Mouse (Mus musculus): ENCODE data around the gene Kctd21. TPM values are rescaled to one million over a fixed set of nuclear protein-coding genes. Genes with fewer than 3 reads are reported as not detected.

Kctd21 gene
- total and polyA plus RNA-seq, 3 experiments, result 0.19 to 0.81 (median 0.46) TPM

DNA sequence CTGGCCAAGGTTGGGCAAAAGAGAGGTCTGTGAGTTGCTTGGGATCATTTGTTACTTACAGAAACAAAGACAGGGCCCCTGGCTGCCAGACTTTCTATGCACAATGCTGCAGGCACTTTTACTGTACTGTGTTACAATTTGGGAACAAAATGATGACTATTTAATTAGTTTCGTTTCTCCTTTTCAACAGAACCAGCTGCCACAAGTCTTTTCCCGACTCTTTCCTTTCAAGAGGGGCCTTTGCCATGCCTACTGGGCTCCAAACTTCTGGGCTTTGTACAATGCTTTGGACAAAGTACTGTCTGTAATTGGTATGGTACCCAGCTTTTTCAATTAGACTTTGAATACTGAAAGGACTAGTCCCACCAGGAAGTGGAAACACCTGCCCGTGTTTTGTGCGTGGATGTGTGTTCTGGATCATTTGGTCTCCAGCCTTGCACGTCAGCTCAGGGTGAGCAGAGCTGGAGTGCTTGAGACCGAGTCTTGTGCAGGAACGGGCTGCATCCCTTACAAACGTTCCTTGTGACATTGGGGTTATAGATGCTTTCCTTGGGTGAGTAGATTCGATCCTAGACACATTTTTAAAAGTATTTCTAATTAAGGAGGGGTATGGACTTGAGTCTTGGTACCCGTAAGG is 51.5 kb downstream of the Kctd21 start:
- dilution Hi-C loops (cut with MboI; ENCODE audit: extremely low pct_ligation_motif_present, extremely low pct_unique_long_range_greater_than_20kb, low sequenced_read_pairs) (no loop called here), in situ Hi-C loops (cut with MboI; ENCODE audit: low pct_ligation_motif_present, low pct_unique_long_range_greater_than_20kb, low sequenced_read_pairs) (no loop called here)
- Histone ChIP-seq H3K27me3 (replicated peaks) (no peaks in the 10 kb centered on the region), H3K4me2 (ENCODE audit: insufficient read depth, low read depth, poor library complexity, severe bottlenecking) (no peak overlapping the region), H3K36me3 (replicated peaks in 1 of 2; ENCODE audit: control insufficient read depth in 1 of 2, insufficient read depth in 1 of 2, low read length in 1 of 2) (peaks cover 85 to 96% of the 10 kb centered on the region in 2 experiments), H3K79me2 (replicated peaks; ENCODE audit: control insufficient read depth, extremely low read depth, insufficient read depth, poor library complexity, severe bottlenecking) (peaks cover 6% of the 10 kb centered on the region), H3K9me3 (replicated peaks; ENCODE audit: low read length) (no peaks in the 10 kb centered on the region), H3K4me3 (replicated peaks in 1 of 3; ENCODE audit: low read depth in 2 of 3, low read length in 2 of 3, poor library complexity in 1 of 3) (no peak overlapping the region), H3K4me1 (ENCODE audit: control insufficient read depth in 1 of 2, insufficient read depth in 2 of 2) (peaks cover 9 to 35% of the 10 kb centered on the region in 2 experiments), H3K27ac (ENCODE audit: insufficient read depth, low read depth) (no peak overlapping the region), H3K9ac (ENCODE audit: insufficient read depth, low read depth) (no peak overlapping the region)
- TF ChIP-seq ETS1 (conservative IDR thresholded peaks at IDR 0.05; ENCODE audit: low read depth, low read length) (0 out of 2 replicates have a peak, but pooled peaks have one; percentile 6), EP300 (IDR thresholded peaks at IDR 0.05; ENCODE audit: low read length) (peak; percentile 65), IRF4 (IDR thresholded peaks at IDR 0.05; ENCODE audit: low read depth, low read length) (peak; percentile 62), MAX (IDR thresholded peaks at IDR 0.05; ENCODE audit: low read length) (no peak)
- DNase-seq (ENCODE audit: extremely low read depth), result no peak

DNA sequence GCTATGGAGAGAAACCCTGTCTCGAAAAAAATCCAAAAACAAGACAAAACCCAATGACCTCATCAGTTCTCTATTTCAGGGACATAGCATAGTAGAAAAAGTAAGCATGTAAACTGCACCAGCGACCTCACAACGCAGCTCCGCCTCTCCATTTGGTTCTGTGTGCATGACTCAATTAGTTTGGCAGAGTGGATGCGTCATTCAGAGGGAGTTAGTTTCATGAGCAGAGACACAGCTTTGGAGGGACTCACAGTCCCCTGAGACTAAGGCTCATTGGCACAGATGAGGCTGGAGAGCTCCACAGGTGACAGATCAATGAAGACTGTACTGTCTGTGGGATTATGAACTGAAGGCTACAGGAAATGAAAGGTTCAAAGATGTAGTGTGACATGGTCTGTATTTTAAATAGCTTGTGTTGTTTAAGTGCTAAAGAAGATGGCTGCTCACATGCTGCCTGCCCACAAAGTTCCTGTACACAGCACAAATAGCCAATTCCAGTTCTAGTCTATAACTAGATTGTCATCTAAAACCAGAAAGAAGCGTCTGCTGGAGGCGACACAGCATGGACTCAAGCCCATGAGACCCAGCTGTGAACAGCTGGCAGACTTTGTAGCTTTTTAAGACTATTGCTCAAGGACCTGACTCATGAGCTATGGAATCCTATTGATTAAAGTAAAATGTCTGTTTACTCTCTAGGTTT is 54.1 kb downstream of the Kctd21 start:
- Histone ChIP-seq H3K36me3 (replicated peaks in 1 of 2; ENCODE audit: control insufficient read depth in 1 of 2, insufficient read depth in 1 of 2, low read length in 1 of 2) (peaks cover 77 to 96% of the 10 kb centered on the region in 2 experiments), H3K4me1 (ENCODE audit: control insufficient read depth in 1 of 2, insufficient read depth in 2 of 2) (peaks cover 9 to 35% of the 10 kb centered on the region in 2 experiments), H3K9ac (ENCODE audit: insufficient read depth, low read depth) (no peak overlapping the region), H3K27ac (ENCODE audit: insufficient read depth, low read depth) (no peak overlapping the region), H3K79me2 (replicated peaks; ENCODE audit: control insufficient read depth, extremely low read depth, insufficient read depth, poor library complexity, severe bottlenecking) (peaks cover 4% of the 10 kb centered on the region; the same call in 1 of the 2 replicates), H3K4me3 (replicated peaks in 1 of 3; ENCODE audit: low read depth in 2 of 3, low read length in 2 of 3, poor library complexity in 1 of 3) (no peak overlapping the region), H3K27me3 (replicated peaks) (no peaks in the 10 kb centered on the region), H3K4me2 (ENCODE audit: insufficient read depth, low read depth, poor library complexity, severe bottlenecking) (no peak overlapping the region), H3K9me3 (replicated peaks; ENCODE audit: low read length) (no peaks in the 10 kb centered on the region)
- DNase-seq (ENCODE audit: extremely low read depth), result no peak
- TF ChIP-seq NELFE (IDR thresholded peaks at IDR 0.05; ENCODE audit: low read depth, low read length) (no peak), UBTF (IDR thresholded peaks at IDR 0.05; ENCODE audit: low read depth, low read length) (no peak), TBP (conservative IDR thresholded peaks at IDR 0.05; ENCODE audit: low read depth, low read length) (no peak), JUND (conservative IDR thresholded peaks at IDR 0.05; ENCODE audit: low read depth, low read length) (no peak), HCFC1 (IDR thresholded peaks at IDR 0.05; ENCODE audit: low read depth, low read length) (no peak), USF1 (IDR thresholded peaks at IDR 0.05; ENCODE audit: low read depth, low read length) (no peak), ETS1 (conservative IDR thresholded peaks at IDR 0.05; ENCODE audit: low read depth, low read length) (no peak), RAD21 (IDR thresholded peaks at IDR 0.05; ENCODE audit: low read depth, low read length) (no peak), IRF4 (IDR thresholded peaks at IDR 0.05; ENCODE audit: low read depth, low read length) (no peak), PAX5 (IDR thresholded peaks at IDR 0.05; ENCODE audit: low read length) (no peak), ZMIZ1 (IDR thresholded peaks at IDR 0.05; ENCODE audit: low read depth, low read length) (no peak)
- in situ Hi-C loops (cut with MboI; ENCODE audit: low pct_ligation_motif_present, low pct_unique_long_range_greater_than_20kb, low sequenced_read_pairs) (no loop called here), dilution Hi-C loops (cut with MboI; ENCODE audit: extremely low pct_ligation_motif_present, extremely low pct_unique_long_range_greater_than_20kb, low sequenced_read_pairs) (no loop called here)
